Mouse (Mus musculus) natural killer cell, adult 2 months (primary cell): ENCODE data around the gene Il2ra.

Source experiments
- DNase-seq, 2 experiments: peaks; one replicate each; pipeline ENCODE4 v3.0.0; 2022; ENCODE audit warnings: low spot score in 2 of 2

The Il2ra gene

GRCm38 (mm10) chr2:11705201-11706025 lies 62.8 kb downstream of the Il2ra start, which contains the start of gene Il15ra:
Gene Il15ra, plus strand, starts transcription at chr2:11705290.
- peak; percentile 50 to 63 for DNase-seq

- DNase-seq = no peak
Measured at GRCm38 (mm10) chr2:11706030-11706745, 63.6 kb downstream of the Il2ra start.

GRCm38 (mm10) chr2:11706746-11707065 lies 64.1 kb downstream of the Il2ra start:
- DNase-seq = no peak

- no peak for DNase-seq
Measured at GRCm38 (mm10) chr2:11708538-11708937, 65.9 kb downstream of the Il2ra start.

GRCm38 (mm10) chr2:11710101-11710500 lies 67.5 kb downstream of the Il2ra start:
- DNase-seq = peak; percentile 19 to 27

- DNase-seq = no peak
Measured at GRCm38 (mm10) chr2:11712483-11712990, 69.9 kb downstream of the Il2ra start.

- DNase-seq = no peak
Measured at GRCm38 (mm10) chr2:11713021-11713420, 70.4 kb downstream of the Il2ra start.

GRCm38 (mm10) chr2:11714535-11714934 lies 71.9 kb downstream of the Il2ra start:
- no peak for DNase-seq

- no peak for DNase-seq
Measured at GRCm38 (mm10) chr2:11718573-11718972, 76.0 kb downstream of the Il2ra start.

GRCm38 (mm10) chr2:11722564-11722963 lies 80.0 kb downstream of the Il2ra start:
- no peak for DNase-seq

- DNase-seq = no peak
Measured at GRCm38 (mm10) chr2:11727574-11727973, 85.0 kb downstream of the Il2ra start.

GRCm38 (mm10) chr2:11729091-11729490 lies 86.5 kb downstream of the Il2ra start:
- no peak for DNase-seq

GRCm38 (mm10) chr2:11732978-11733377 lies 90.4 kb downstream of the Il2ra start:
- no peak for DNase-seq

GRCm38 (mm10) chr2:11735853-11736252 lies 93.2 kb downstream of the Il2ra start:
- no peak for DNase-seq

- no peak for DNase-seq
Measured at GRCm38 (mm10) chr2:11738794-11739193, 96.2 kb downstream of the Il2ra start.

GRCm38 (mm10) chr2:11739516-11740051 lies 97.0 kb downstream of the Il2ra start:
- no peak for DNase-seq
